Mouse (Mus musculus) kidney, embryonic 14.5 days (tissue): Measurements from ENCODE around the gene Fn1. TPM values are rescaled to one million over a fixed set of nuclear protein-coding genes. Genes with fewer than 3 reads are reported as not detected.

Source experiments
- ATAC-seq: fragments of 200-750 bp; cut with Nextera tagmentation; 2 replicates; pipeline ENCODE4 v1.8.0; 2017; ENCODE audit warnings: moderate number of reproducible peaks, mild to moderate bottlenecking, moderate TSS enrichment, moderate library complexity; ENCODE audit not compliant: low FRiP score, low TSS enrichment
- H3K27ac ChIP-seq: fragments of 300-500 bp; sonication (generic); 2 replicates; pipeline ENCODE4 v1.5.1; 2014; ENCODE audit warnings: low read depth, mild to moderate bottlenecking, low read length, moderate library complexity, mixed read lengths
- H3K27me3 ChIP-seq: fragments of 300-500 bp; sonication (generic); 2 replicates; pipeline ENCODE4 v1.6.1; 2014; ENCODE audit warnings: mild to moderate bottlenecking, low read length; ENCODE audit not compliant: control insufficient read depth, insufficient read depth
- H3K36me3 ChIP-seq: fragments of 300-500 bp; sonication (generic); 2 replicates; pipeline ENCODE4 v1.6.1; 2014; ENCODE audit warnings: low read length, mixed read lengths; ENCODE audit not compliant: control insufficient read depth, insufficient read depth
- H3K4me1 ChIP-seq: fragments of 300-500 bp; sonication (generic); 2 replicates; pipeline ENCODE4 v1.6.1; 2014; ENCODE audit warnings: low read length, mixed read lengths; ENCODE audit not compliant: control insufficient read depth, insufficient read depth
- H3K4me2 ChIP-seq: fragments of 300-500 bp; sonication (generic); replicated peaks from 2 replicates; pipeline ENCODE4 v1.6.1; 2014; ENCODE audit warnings: low read depth, mild to moderate bottlenecking, low read length
- H3K4me3 ChIP-seq: fragments of 300-500 bp; sonication (generic); 2 replicates; pipeline ENCODE4 v1.5.1; 2014; ENCODE audit warnings: mild to moderate bottlenecking, low read length
- H3K9ac ChIP-seq: fragments of 300-500 bp; sonication (generic); 2 replicates; pipeline ENCODE4 v1.6.1; 2014; ENCODE audit warnings: low read depth, mild to moderate bottlenecking, low read length, moderate library complexity
- H3K9me3 ChIP-seq: fragments of 300-500 bp; sonication (generic); 2 replicates; pipeline ENCODE4 v1.6.1; 2016; ENCODE audit warnings: low read length; ENCODE audit not compliant: control insufficient read depth
- WGBS: fragments of 180-500 bp; shearing (Covaris S2); extraction: QIAGEN DNeasy Blood & Tissue Kit; methylation state at CpG from one replicate; pipeline ENCODE4 v1.1.7; 2014; 5-methylcytosine and 5-hydroxymethylcytosine counted together
- polyA plus RNA-seq: library from polyadenylated mRNA; unstranded; fragments of >200 nt; fragmentation: Nextera tagmentation; extraction: Ambion mirVana; gene quantifications from 2 replicates; pipeline ENCODE4 v1.2.1, GENCODE M21; 2014

The Fn1 gene
- polyA plus RNA-seq, 1 experiment from 2014 or later = 158 TPM

DNA sequence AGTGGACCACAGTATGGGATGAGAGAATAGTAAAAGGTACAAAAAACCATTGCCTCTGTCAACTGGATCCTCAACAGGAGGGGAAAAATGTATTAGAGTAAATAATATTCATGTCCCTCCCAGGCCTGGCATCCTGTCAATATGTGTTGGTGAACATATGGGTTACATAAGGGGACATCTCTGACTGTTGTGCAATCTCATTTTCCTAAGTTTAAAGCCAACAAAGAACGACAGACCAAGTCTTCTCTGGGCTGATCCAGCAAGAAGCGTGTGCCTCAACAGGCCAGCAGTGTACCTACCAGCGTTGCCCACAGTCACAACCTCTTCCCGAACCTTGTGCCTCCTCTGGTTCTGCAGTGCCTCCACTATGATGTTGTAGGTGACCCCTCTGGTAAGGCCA is 57.6 kb downstream of the Fn1 start:
- H3K9me3 ChIP-seq = no peaks in the 10 kb centered on the region
- no peaks in the 10 kb centered on the region for H3K4me1 ChIP-seq
- H3K36me3 ChIP-seq = peaks cover 87% of the 10 kb centered on the region
- no peak for ATAC-seq
- 97% methylated on average over 4 of the region's 4 CpGs for WGBS
- no peaks in the 10 kb centered on the region for H3K27me3 ChIP-seq
- no peak overlapping the region for H3K4me3 ChIP-seq
- H3K9ac ChIP-seq = no peak overlapping the region
- H3K4me2 ChIP-seq = no peak overlapping the region
- H3K27ac ChIP-seq = no peak overlapping the region

DNA sequence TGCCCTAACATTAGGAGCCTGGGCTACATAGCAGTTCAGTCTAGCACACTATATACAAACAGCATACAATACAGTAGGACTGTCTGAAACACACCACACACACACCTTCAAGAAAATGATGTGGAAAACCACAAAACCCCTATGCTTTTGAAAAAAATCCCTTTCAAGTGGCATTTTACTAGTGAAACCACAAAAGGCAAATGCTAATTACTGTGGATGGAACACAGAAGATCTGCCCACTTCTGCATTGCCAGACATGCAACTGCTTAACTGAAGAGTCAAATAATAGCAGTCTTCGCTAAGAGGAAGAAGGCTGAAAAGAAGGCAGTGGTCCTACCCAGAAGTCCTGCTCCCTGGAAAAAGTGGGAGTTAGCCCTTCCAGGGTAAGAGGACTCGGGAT is 58.7 kb downstream of the Fn1 start:
- no peak overlapping the region for H3K4me2 ChIP-seq
- no peak overlapping the region for H3K27ac ChIP-seq
- no peaks in the 10 kb centered on the region for H3K9me3 ChIP-seq
- no peaks in the 10 kb centered on the region for H3K4me1 ChIP-seq
- H3K9ac ChIP-seq = no peak overlapping the region
- H3K36me3 ChIP-seq = peaks cover 87% of the 10 kb centered on the region
- H3K27me3 ChIP-seq = no peaks in the 10 kb centered on the region
- WGBS = 86% methylated on average over 2 of the region's 2 CpGs
- no peak for ATAC-seq
- no peak overlapping the region for H3K4me3 ChIP-seq

GRCm38 (mm10) chr1:71593184-71593583 is 59.8 kb downstream of the Fn1 start:
- no peaks in the 10 kb centered on the region for H3K4me1 ChIP-seq
- ATAC-seq = no peak
- no peak overlapping the region for H3K9ac ChIP-seq
- WGBS = 94% methylated on average over 9 of the region's 9 CpGs
- no peaks in the 10 kb centered on the region for H3K27me3 ChIP-seq
- H3K27ac ChIP-seq = no peak overlapping the region
- no peak overlapping the region for H3K4me2 ChIP-seq
- H3K9me3 ChIP-seq = no peaks in the 10 kb centered on the region
- H3K4me3 ChIP-seq = no peak overlapping the region
- peaks cover 87% of the 10 kb centered on the region for H3K36me3 ChIP-seq

- Histone ChIP-seq H3K36me3 (peaks cover 89% of the 10 kb centered on the region), H3K9ac (no peak overlapping the region), H3K27me3 (no peaks in the 10 kb centered on the region), H3K4me3 (no peak overlapping the region), H3K4me1 (no peaks in the 10 kb centered on the region), H3K4me2 (no peak overlapping the region), H3K9me3 (no peaks in the 10 kb centered on the region), H3K27ac (no peak overlapping the region)
- 97% methylated on average over 11 of the region's 11 CpGs for WGBS
- ATAC-seq = no peak
These were observed 63.0 kb downstream of the Fn1 start for GRCm38 (mm10) chr1:71590038-71590437.

GRCm38 (mm10) chr1:71586658-71587057 is 66.3 kb downstream of the Fn1 start:
- Histone ChIP-seq H3K9ac (no peak overlapping the region), H3K36me3 (peaks cover 59% of the 10 kb centered on the region), H3K4me2 (no peak overlapping the region), H3K27me3 (no peaks in the 10 kb centered on the region), H3K4me3 (no peak overlapping the region), H3K9me3 (no peaks in the 10 kb centered on the region), H3K4me1 (no peaks in the 10 kb centered on the region), H3K27ac (no peak overlapping the region)
- 91% methylated on average over 7 of the region's 7 CpGs for WGBS
- ATAC-seq = no peak

- no peak overlapping the region for H3K4me2 ChIP-seq
- no peak overlapping the region for H3K27ac ChIP-seq
- no peaks in the 10 kb centered on the region for H3K4me1 ChIP-seq
- peaks cover 45% of the 10 kb centered on the region for H3K36me3 ChIP-seq
- ATAC-seq = no peak
- no peaks in the 10 kb centered on the region for H3K27me3 ChIP-seq
- no peak overlapping the region for H3K4me3 ChIP-seq
- H3K9me3 ChIP-seq = no peaks in the 10 kb centered on the region
- no peak overlapping the region for H3K9ac ChIP-seq
- WGBS = 88% methylated on average over 7 of the region's 7 CpGs
These were observed 69.1 kb downstream of the Fn1 start for GRCm38 (mm10) chr1:71583900-71584299.

DNA sequence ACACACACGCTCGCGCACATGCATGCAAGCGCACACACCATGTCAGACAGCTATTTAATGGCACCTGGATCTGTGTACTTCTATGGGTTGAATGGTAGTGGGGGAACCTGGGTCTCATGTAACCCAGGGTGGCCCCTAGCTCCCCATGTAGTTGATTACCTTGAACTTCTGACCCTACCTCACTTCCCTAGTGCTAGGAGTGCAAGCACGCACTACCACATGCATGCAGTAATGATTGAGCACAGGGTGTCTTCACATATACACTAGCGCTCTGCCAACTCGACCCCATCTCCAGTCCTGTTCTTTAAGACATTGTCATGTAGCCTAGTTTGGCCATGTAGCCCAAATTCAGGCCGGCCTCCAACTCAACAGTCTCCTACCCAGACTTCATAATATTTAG is 69.7 kb downstream of the Fn1 start:
- 94% methylated on average over 8 of the region's 8 CpGs for WGBS

GRCm38 (mm10) chr1:71580408-71580807 is 72.6 kb downstream of the Fn1 start:
- peaks cover 48% of the 10 kb centered on the region for H3K36me3 ChIP-seq
- no peak overlapping the region for H3K4me3 ChIP-seq
- ATAC-seq = no peak
- no peak overlapping the region for H3K27ac ChIP-seq
- H3K4me2 ChIP-seq = no peak overlapping the region
- 91% methylated on average over 12 of the region's 12 CpGs for WGBS
- no peaks in the 10 kb centered on the region for H3K4me1 ChIP-seq
- no peak overlapping the region for H3K9ac ChIP-seq
- no peaks in the 10 kb centered on the region for H3K27me3 ChIP-seq
- no peaks in the 10 kb centered on the region for H3K9me3 ChIP-seq

More for the DNA sequence above, 69.7 kb downstream of the Fn1 start:
- ATAC-seq = no peak
- H3K4me2 ChIP-seq = no peak overlapping the region
- H3K27me3 ChIP-seq = no peaks in the 10 kb centered on the region
- no peak overlapping the region for H3K9ac ChIP-seq
- no peak overlapping the region for H3K4me3 ChIP-seq
- H3K27ac ChIP-seq = no peak overlapping the region
- H3K9me3 ChIP-seq = no peaks in the 10 kb centered on the region
- no peaks in the 10 kb centered on the region for H3K4me1 ChIP-seq
- peaks cover 45% of the 10 kb centered on the region for H3K36me3 ChIP-seq

DNA sequence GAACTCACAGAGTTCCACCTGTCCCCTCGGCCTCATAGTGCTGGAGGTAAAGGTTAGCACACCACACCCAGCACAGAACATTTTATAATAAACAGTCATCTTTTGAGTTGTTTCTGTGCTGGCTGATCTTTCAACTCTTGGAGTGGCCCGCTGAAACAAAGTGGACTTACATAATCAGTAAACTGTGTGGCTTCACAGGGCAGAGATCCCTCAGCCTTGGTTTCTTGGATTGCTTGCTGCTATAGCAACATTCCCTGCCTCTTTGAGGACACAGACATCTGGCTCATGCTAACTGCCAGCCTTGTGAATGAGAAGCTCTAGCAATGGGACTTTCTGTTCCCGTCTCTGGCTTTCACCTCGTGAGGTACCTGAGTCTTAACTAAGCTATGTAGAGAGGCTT is 73.5 kb downstream of the Fn1 start:
- no peak overlapping the region for H3K4me3 ChIP-seq
- no peak overlapping the region for H3K27ac ChIP-seq
- H3K4me1 ChIP-seq = no peaks in the 10 kb centered on the region
- no peaks in the 10 kb centered on the region for H3K9me3 ChIP-seq
- no peak for ATAC-seq
- H3K36me3 ChIP-seq = peaks cover 52% of the 10 kb centered on the region
- 88% methylated on average over 4 of the region's 4 CpGs for WGBS
- H3K27me3 ChIP-seq = no peaks in the 10 kb centered on the region
- no peak overlapping the region for H3K4me2 ChIP-seq
- no peak overlapping the region for H3K9ac ChIP-seq

GRCm38 (mm10) chr1:71576837-71577236 is 76.2 kb downstream of the Fn1 start:
- no peaks in the 10 kb centered on the region for H3K4me1 ChIP-seq
- no peak overlapping the region for H3K4me3 ChIP-seq
- no peak overlapping the region for H3K4me2 ChIP-seq
- peaks cover 73% of the 10 kb centered on the region for H3K36me3 ChIP-seq
- 90% methylated on average over 6 of the region's 6 CpGs for WGBS
- H3K27ac ChIP-seq = no peak overlapping the region
- no peaks in the 10 kb centered on the region for H3K27me3 ChIP-seq
- no peak for ATAC-seq
- no peak overlapping the region for H3K9ac ChIP-seq
- no peaks in the 10 kb centered on the region for H3K9me3 ChIP-seq
